Mouse (Mus musculus): ENCODE data around the gene Mrpl37.

- no peak for TF ChIP-seq POLR2AphosphoS2 (IDR thresholded peaks at IDR 0.05; ENCODE audit: low read depth, low read length)
- TF ChIP-seq POLR2A (IDR thresholded peaks at IDR 0.05; ENCODE audit: low read depth, low read length): no peak
- TF ChIP-seq CTCF (conservative IDR thresholded peaks at IDR 0.05 in 1 of 2, IDR thresholded peaks at IDR 0.05 in 1 of 2; ENCODE audit: low read depth in 2 of 2, low read length in 2 of 2): no peak
- no peak for TF ChIP-seq ZC3H11A (IDR thresholded peaks at IDR 0.05; ENCODE audit: low read depth, low read length)
- TF ChIP-seq MAX (IDR thresholded peaks at IDR 0.05; ENCODE audit: low read length): no peak
- TF ChIP-seq ZKSCAN1 (IDR thresholded peaks at IDR 0.05; ENCODE audit: borderline replicate concordance, low read depth, low read length): no peak
- TF ChIP-seq SMC3 (IDR thresholded peaks at IDR 0.05; ENCODE audit: low read depth, low read length): no peak
- TF ChIP-seq TCF12 (IDR thresholded peaks at IDR 0.05; ENCODE audit: low read depth, low read length): no peak
- TF ChIP-seq TBP (conservative IDR thresholded peaks at IDR 0.05; ENCODE audit: low read depth, low read length): no peak
- no peak for TF ChIP-seq E2F4 (IDR thresholded peaks at IDR 0.05; ENCODE audit: insufficient replicate concordance, low read depth, low read length)
- TF ChIP-seq NELFE (IDR thresholded peaks at IDR 0.05; ENCODE audit: low read depth, low read length): no peak
- TF ChIP-seq RCOR1 (conservative IDR thresholded peaks at IDR 0.05; ENCODE audit: low read depth, low read length): no peak
- no peak for TF ChIP-seq SIN3A (IDR thresholded peaks at IDR 0.05; ENCODE audit: low read length)
Measured at GRCm38 (mm10) chr4:107011325-107012004, 55.2 kb downstream of the Mrpl37 start.

Data from CH12.LX (cell line).